Mouse (Mus musculus) v-Abl transformed pro-B cells (cell line): ENCODE results near the gene Ttc7b.

Experiments
- in situ Hi-C, 2 experiments: fragments of 400-800 bp; cut with MboI; formaldehyde crosslinking; loops; one replicate each; pipeline ENCODE4 v1.15.1; 2025; ENCODE audit not compliant: unreplicated experiment in 2 of 2

Gene Ttc7b

GRCm38 (mm10) chr12:100290711-100291685, 229.6 kb downstream of the Ttc7b start:
- in situ Hi-C loops = no loop called here

- in situ Hi-C loops = no loop called here
These were observed 230.5 kb downstream of the Ttc7b start for GRCm38 (mm10) chr12:100290178-100290531.

- in situ Hi-C loops = no loop called here
These were observed 231.1 kb downstream of the Ttc7b start for GRCm38 (mm10) chr12:100289267-100290177.

GRCm38 (mm10) chr12:100288018-100288417, 232.6 kb downstream of the Ttc7b start:
- in situ Hi-C loops = no loop called here

- in situ Hi-C loops = no loop called here
These were observed 233.1 kb downstream of the Ttc7b start for GRCm38 (mm10) chr12:100287565-100287964.

- in situ Hi-C loops = no loop called here
These were observed 237.3 kb downstream of the Ttc7b start for GRCm38 (mm10) chr12:100283283-100283682.

- in situ Hi-C loops = no loop called here
These were observed 238.4 kb downstream of the Ttc7b start for GRCm38 (mm10) chr12:100282025-100282885.

GRCm38 (mm10) chr12:100280972-100281794, 239.4 kb downstream of the Ttc7b start:
- in situ Hi-C loops = no loop called here

GRCm38 (mm10) chr12:100279898-100280297, 240.7 kb downstream of the Ttc7b start:
- in situ Hi-C loops = loop anchor here (5.0 kb wide), 2 partner anchors 52 to 78 kb away; no protein-coding TSS in a partner anchor

GRCm38 (mm10) chr12:100278358-100278757, 242.3 kb downstream of the Ttc7b start:
- in situ Hi-C loops = loop anchor here (5.0 kb wide), 2 partner anchors 54 to 76 kb away; no protein-coding TSS in a partner anchor

GRCm38 (mm10) chr12:100277534-100277905, 243.1 kb downstream of the Ttc7b start:
- in situ Hi-C loops = loop anchor here (5.0 kb wide), 2 partner anchors 55 to 75 kb away; no protein-coding TSS in a partner anchor

- in situ Hi-C loops = loop anchor here (5.0 kb wide), 2 partner anchors 55 to 75 kb away; no protein-coding TSS in a partner anchor
These were observed 243.8 kb downstream of the Ttc7b start for GRCm38 (mm10) chr12:100276607-100277533.

- in situ Hi-C loops = loop anchor here (5.0 kb wide), 2 partner anchors 56 to 74 kb away; no protein-coding TSS in a partner anchor
These were observed 244.8 kb downstream of the Ttc7b start for GRCm38 (mm10) chr12:100275850-100276249.

- in situ Hi-C loops = no loop called here
These were observed 247.6 kb downstream of the Ttc7b start for GRCm38 (mm10) chr12:100273033-100273432.

- in situ Hi-C loops = no loop called here
These were observed 250.5 kb downstream of the Ttc7b start for GRCm38 (mm10) chr12:100269967-100270662.

- in situ Hi-C loops = no loop called here
These were observed 252.6 kb downstream of the Ttc7b start for GRCm38 (mm10) chr12:100268011-100268410.

GRCm38 (mm10) chr12:100265546-100266309, 254.9 kb downstream of the Ttc7b start:
- in situ Hi-C loops = no loop called here
